Mouse (Mus musculus): Measurements from ENCODE around the gene Dnmt3c. TPM values are rescaled to one million over a fixed set of nuclear protein-coding genes. Genes with fewer than 3 reads are reported as not detected.
"Not testable (repeated sequence)": the region's sequence is repeated elsewhere in the genome, so short reads cannot be mapped to it uniquely, and the experiment has no call there.

Dnmt3c gene
- polyA plus RNA-seq, 1 experiment from 2014 or later = 0.09 TPM

GRCm38 (mm10) chr2:153676944-153677343 lies 19.5 kb upstream of the Dnmt3c start:
- no peaks in the 10 kb centered on the region for H3K4me1 ChIP-seq (replicated peaks)
- ATAC-seq = no peak
- 89% methylated on average over 6 of the region's 6 CpGs for WGBS
- H3K9me3 ChIP-seq = no peaks in the 10 kb centered on the region
- H3K4me2 ChIP-seq (replicated peaks) = no peak overlapping the region
- H3K27me3 ChIP-seq (replicated peaks) = no peaks in the 10 kb centered on the region
- H3K27ac ChIP-seq = no peak overlapping the region
- H3K4me3 ChIP-seq (replicated peaks) = no peak overlapping the region
- no peaks in the 10 kb centered on the region for H3K36me3 ChIP-seq
- H3K9ac ChIP-seq = no peak overlapping the region

DNA sequence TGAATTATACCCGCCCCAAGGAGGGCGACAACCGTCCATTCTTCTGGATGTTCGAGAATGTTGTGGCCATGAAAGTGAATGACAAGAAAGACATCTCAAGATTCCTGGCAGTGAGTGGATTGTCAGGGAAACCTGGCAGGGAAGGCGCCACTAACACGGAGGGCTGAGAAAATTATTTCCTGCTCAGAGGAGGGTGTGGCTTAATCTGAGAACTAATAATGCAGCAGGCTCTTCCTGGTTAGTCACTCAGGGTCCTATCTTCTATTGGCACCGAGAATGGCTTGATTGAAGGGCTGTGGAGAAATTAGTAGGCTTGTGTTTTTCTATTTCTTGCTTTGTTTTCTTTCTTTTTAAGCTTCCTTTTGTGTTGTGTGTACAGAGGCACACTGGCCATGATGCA lies 18.9 kb upstream of the Dnmt3c start:
- Histone ChIP-seq H3K36me3 (no peaks in the 10 kb centered on the region), H3K4me1 (replicated peaks) (no peaks in the 10 kb centered on the region), H3K4me3 (replicated peaks) (no peak overlapping the region), H3K27ac (no peak overlapping the region), H3K9ac (no peak overlapping the region), H3K27me3 (replicated peaks) (no peaks in the 10 kb centered on the region), H3K4me2 (replicated peaks) (no peak overlapping the region), H3K9me3 (no peaks in the 10 kb centered on the region)
- ATAC-seq = no peak
- 81% methylated on average over 7 of the region's 7 CpGs for WGBS

- 81% methylated on average over 1 of the region's 1 CpGs for WGBS
Observed at GRCm38 (mm10) chr2:153679959-153680358, 16.5 kb upstream of the Dnmt3c start.

GRCm38 (mm10) chr2:153693413-153693812 lies 3.0 kb upstream of the Dnmt3c start:
- not testable (repeated sequence) for H3K9me3 ChIP-seq; H3K27ac ChIP-seq; H3K27me3 ChIP-seq (replicated peaks); H3K4me3 ChIP-seq (replicated peaks); H3K4me1 ChIP-seq (replicated peaks); H3K36me3 ChIP-seq; H3K9ac ChIP-seq; H3K4me2 ChIP-seq (replicated peaks)
- ATAC-seq = 0 out of 2 replicates have a peak, but pooled peaks have one; percentile 45
- 73% methylated on average over 7 of the region's 7 CpGs for WGBS

More at GRCm38 (mm10) chr2:153679959-153680358, 16.5 kb upstream of the Dnmt3c start:
- Histone ChIP-seq H3K4me1 (replicated peaks) (no peaks in the 10 kb centered on the region), H3K4me2 (replicated peaks) (no peak overlapping the region), H3K4me3 (replicated peaks) (no peak overlapping the region), H3K27me3 (replicated peaks) (no peaks in the 10 kb centered on the region), H3K9me3 (no peaks in the 10 kb centered on the region), H3K36me3 (no peaks in the 10 kb centered on the region), H3K9ac (no peak overlapping the region), H3K27ac (no peak overlapping the region)
- ATAC-seq = no peak

GRCm38 (mm10) chr2:153694462-153695085 lies 1.9 kb upstream of the Dnmt3c start:
- H3K4me1 ChIP-seq (replicated peaks) = no peaks in the 10 kb centered on the region
- H3K27ac ChIP-seq = no peak overlapping the region
- no peaks in the 10 kb centered on the region for H3K36me3 ChIP-seq
- no peaks in the 10 kb centered on the region for H3K27me3 ChIP-seq (replicated peaks)
- 65% methylated on average over 19 of the region's 19 CpGs for WGBS
- no peaks in the 10 kb centered on the region for H3K9me3 ChIP-seq
- no peak overlapping the region for H3K4me3 ChIP-seq (replicated peaks)
- no peak overlapping the region for H3K4me2 ChIP-seq (replicated peaks)
- ATAC-seq = no peak
- H3K9ac ChIP-seq = no peak overlapping the region

- Histone ChIP-seq H3K4me2 (replicated peaks) (no peak overlapping the region), H3K9me3 (no peaks in the 10 kb centered on the region), H3K4me1 (replicated peaks) (no peaks in the 10 kb centered on the region), H3K9ac (no peak overlapping the region), H3K27me3 (replicated peaks) (no peaks in the 10 kb centered on the region), H3K27ac (no peak overlapping the region), H3K4me3 (replicated peaks) (no peak overlapping the region), H3K36me3 (no peaks in the 10 kb centered on the region)
- no peak for ATAC-seq
- WGBS = 48% methylated on average over 6 of the region's 6 CpGs
Observed at GRCm38 (mm10) chr2:153703389-153703788, 6.9 kb downstream of the Dnmt3c start.

DNA sequence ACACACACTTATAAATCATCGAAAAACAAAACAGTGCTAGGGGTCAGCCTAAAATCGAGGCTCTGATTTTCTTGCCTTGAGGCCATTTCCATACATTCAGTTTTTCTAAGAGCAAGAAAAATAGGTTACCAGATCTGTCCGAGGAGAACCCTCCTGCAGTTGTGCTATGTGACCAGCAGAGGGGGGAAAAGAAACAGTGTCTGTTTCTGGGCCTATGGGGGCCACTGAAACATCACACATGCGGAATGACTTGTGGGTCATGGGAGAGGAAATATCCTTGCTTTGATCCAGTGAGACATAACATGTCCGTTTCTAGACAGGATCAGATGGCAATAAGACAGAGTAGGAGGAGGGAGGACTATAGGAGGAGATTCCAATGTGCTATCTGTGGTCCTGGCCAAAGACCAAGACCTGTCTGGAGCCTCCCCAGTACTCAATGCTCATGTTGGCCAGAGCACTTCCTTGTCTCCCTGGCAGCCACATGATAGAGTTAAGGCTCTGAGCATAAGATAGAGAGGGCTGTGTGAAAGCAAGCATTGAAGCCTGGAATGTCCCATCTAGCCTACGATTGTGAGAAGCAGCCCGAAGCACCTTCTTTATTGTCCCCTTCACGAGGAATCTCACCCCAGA lies 14.4 kb downstream of the Dnmt3c start:
- Histone ChIP-seq H3K27ac (no peak overlapping the region), H3K4me1 (replicated peaks) (no peaks in the 10 kb centered on the region), H3K4me3 (replicated peaks) (no peak overlapping the region), H3K9ac (no peak overlapping the region), H3K9me3 (no peaks in the 10 kb centered on the region), H3K4me2 (replicated peaks) (no peak overlapping the region), H3K27me3 (replicated peaks) (no peaks in the 10 kb centered on the region), H3K36me3 (no peaks in the 10 kb centered on the region)
- 0 out of 2 replicates have a peak, but pooled peaks have one; percentile 49 for ATAC-seq
- 45% methylated on average over 8 of the region's 8 CpGs for WGBS

DNA sequence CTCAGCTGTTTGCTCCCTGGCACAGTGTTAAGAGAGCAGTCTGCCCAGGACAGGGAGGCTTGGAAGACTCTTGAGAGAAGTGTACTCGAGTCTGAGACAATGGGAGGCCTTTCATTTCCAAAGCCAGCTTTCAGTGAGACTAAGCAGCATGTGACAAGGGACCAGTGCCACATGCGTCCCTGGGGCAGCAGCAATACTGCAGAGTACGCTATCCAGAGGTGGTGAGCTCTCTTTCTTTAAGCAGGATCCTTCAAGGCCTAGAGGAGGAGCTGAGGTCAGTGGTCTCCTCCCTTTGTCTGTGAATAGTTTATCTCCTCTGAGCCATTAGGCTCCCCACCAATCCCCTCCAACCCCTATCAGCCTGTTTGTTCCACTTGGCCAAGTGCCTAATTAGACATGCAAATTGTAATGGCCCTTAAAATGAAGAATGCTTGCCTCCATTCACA lies 16.2 kb downstream of the Dnmt3c start:
- Histone ChIP-seq H3K4me1 (replicated peaks) (no peaks in the 10 kb centered on the region), H3K4me3 (replicated peaks) (no peak overlapping the region), H3K4me2 (replicated peaks) (no peak overlapping the region), H3K27me3 (replicated peaks) (no peaks in the 10 kb centered on the region), H3K9me3 (no peaks in the 10 kb centered on the region), H3K9ac (no peak overlapping the region), H3K36me3 (no peaks in the 10 kb centered on the region), H3K27ac (no peak overlapping the region)
- WGBS = 70% methylated on average over 3 of the region's 3 CpGs
- peak; percentile 31; the same call in 1 of the 2 replicates for ATAC-seq

- H3K27ac ChIP-seq = no peak overlapping the region
- H3K4me1 ChIP-seq (replicated peaks) = no peaks in the 10 kb centered on the region
- H3K9me3 ChIP-seq = no peaks in the 10 kb centered on the region
- no peak overlapping the region for H3K4me2 ChIP-seq (replicated peaks)
- no peaks in the 10 kb centered on the region for H3K36me3 ChIP-seq
- no peaks in the 10 kb centered on the region for H3K27me3 ChIP-seq (replicated peaks)
- no peak overlapping the region for H3K9ac ChIP-seq
- WGBS = 49% methylated on average over 4 of the region's 4 CpGs
- peak; percentile 72 for ATAC-seq
- H3K4me3 ChIP-seq (replicated peaks) = no peak overlapping the region
Observed at GRCm38 (mm10) chr2:153713227-153713626, 16.8 kb downstream of the Dnmt3c start.

DNA sequence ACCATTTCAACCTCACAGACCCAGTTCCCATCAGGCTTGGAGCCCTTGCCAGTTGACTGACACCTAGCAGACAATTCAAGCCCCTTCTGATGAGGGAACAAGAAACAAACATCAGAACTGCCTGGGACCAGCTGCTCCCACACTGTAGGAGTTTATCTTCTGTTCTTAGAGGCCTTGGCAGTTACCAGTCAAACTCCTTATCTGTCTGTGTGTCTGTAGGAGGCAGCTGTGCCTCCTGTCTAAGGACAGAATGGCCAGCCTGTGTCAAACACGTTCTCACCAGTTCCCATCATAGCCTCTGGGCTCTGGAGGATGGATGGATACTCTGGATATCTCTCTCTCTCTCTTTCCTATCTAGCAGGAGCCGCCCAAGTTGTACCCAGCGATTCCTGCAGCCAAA lies 21.4 kb downstream of the Dnmt3c start:
- not testable (repeated sequence) for H3K4me3 ChIP-seq (replicated peaks); ATAC-seq; H3K9ac ChIP-seq; H3K27ac ChIP-seq; H3K4me1 ChIP-seq (replicated peaks); H3K36me3 ChIP-seq; H3K9me3 ChIP-seq; H3K27me3 ChIP-seq (replicated peaks); H3K4me2 ChIP-seq (replicated peaks)
- 68% methylated on average over 3 of the region's 3 CpGs for WGBS

GRCm38 (mm10) chr2:153723098-153723497 lies 26.6 kb downstream of the Dnmt3c start:
- H3K27ac ChIP-seq = no peak overlapping the region
- H3K27me3 ChIP-seq (replicated peaks) = no peaks in the 10 kb centered on the region
- H3K9ac ChIP-seq = no peak overlapping the region
- no peaks in the 10 kb centered on the region for H3K9me3 ChIP-seq
- no peaks in the 10 kb centered on the region for H3K36me3 ChIP-seq
- no peak overlapping the region for H3K4me3 ChIP-seq (replicated peaks)
- no peak overlapping the region for H3K4me2 ChIP-seq (replicated peaks)
- no peak for ATAC-seq
- WGBS = 69% methylated on average over 1 of the region's 1 CpGs
- no peaks in the 10 kb centered on the region for H3K4me1 ChIP-seq (replicated peaks)

DNA sequence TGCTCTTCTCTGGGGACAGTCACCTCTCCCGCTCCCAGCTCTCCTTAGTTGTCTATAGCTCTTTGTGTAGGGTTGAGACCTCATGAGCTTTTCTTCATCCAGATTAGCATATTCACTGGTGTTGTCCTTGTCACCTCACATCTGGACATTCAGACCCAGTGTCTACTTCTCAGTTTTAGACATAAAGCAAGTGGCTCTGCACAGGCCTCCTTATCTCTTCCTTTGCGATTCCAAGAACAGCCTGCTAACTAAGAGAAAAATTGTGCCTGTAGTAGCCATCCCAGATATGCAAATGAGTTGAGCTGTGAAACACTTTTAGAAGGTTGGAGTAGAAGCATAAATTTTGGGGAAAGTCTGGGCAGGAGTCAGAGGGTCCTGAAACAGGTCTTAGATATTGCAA lies 28.0 kb downstream of the Dnmt3c start:
- no peak overlapping the region for H3K4me2 ChIP-seq (replicated peaks)
- no peak overlapping the region for H3K9ac ChIP-seq
- H3K4me3 ChIP-seq (replicated peaks) = no peak overlapping the region
- no peak overlapping the region for H3K27ac ChIP-seq
- no peaks in the 10 kb centered on the region for H3K4me1 ChIP-seq (replicated peaks)
- H3K27me3 ChIP-seq (replicated peaks) = no peaks in the 10 kb centered on the region
- no peaks in the 10 kb centered on the region for H3K9me3 ChIP-seq
- H3K36me3 ChIP-seq = no peaks in the 10 kb centered on the region
- WGBS = 89% methylated on average over 2 of the region's 2 CpGs
- ATAC-seq = no peak

DNA sequence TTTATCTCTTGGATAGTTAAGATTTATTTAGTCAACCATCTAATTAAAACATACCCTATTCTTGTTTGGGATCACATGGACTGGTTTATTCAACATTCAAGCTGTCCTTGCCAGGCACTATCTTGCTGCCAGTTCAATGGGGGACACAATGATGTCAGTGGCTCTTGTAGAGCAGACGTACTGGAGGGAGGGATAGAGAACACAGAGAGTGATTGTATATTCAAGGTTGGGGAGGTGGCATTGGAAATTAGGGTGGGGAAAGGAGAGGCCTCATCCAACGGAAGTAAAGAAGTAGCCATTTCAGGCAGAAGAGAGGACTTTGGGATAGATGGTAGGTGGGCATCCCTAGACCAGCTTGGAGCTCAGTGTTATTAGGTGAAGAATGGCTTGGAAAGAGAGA lies 28.4 kb downstream of the Dnmt3c start:
- no peak overlapping the region for H3K9ac ChIP-seq
- H3K27me3 ChIP-seq (replicated peaks) = no peaks in the 10 kb centered on the region
- no peaks in the 10 kb centered on the region for H3K4me1 ChIP-seq (replicated peaks)
- 77% methylated on average over 2 of the region's 2 CpGs for WGBS
- H3K4me2 ChIP-seq (replicated peaks) = no peak overlapping the region
- H3K36me3 ChIP-seq = no peaks in the 10 kb centered on the region
- ATAC-seq = no peak
- no peaks in the 10 kb centered on the region for H3K9me3 ChIP-seq
- no peak overlapping the region for H3K27ac ChIP-seq
- no peak overlapping the region for H3K4me3 ChIP-seq (replicated peaks)

Measured in intestine, embryonic 15.5 days (tissue).